Mouse (Mus musculus) adrenal gland, postnatal 10 days (tissue): ENCODE measurements at regions not wholly inside any gene's neighbourhood (a gene's known extent, or its start where the extent isn't known, plus 50 kb on each side); places are given as distances from the start of the nearest gene placed in this dataset.
A peak's percentile ranks its signal among the peaks of the same experiment; 100 is the strongest.

ENCODE experiments used
- DNase-seq: peaks from one replicate; pipeline ENCODE4 v3.0.0; 2021; ENCODE audit warnings: mixed read lengths

DNA sequence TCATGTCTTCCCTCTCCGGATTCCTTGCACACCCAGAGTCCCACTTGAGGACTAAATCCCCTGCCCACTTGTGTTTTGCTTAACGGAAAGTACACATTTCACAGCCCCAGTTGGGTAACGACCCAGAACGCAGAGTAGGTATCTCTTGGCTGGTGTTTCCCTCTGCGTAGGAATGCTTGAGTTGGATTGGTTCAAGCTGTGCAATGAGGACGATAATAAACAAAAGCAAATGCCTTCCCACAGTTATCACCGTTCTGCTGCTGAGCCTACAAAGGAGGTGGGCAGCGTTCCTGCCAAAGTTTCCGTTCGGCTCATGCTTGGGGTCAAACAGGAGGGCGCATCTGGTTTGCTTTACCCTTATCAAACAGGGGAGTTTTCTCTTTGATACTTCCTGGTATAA lies 212.3 kb upstream of the Sfrp2 start:
- DNase-seq: no peak

GRCm38 (mm10) chr3:83556788-83557515 lies 209.2 kb upstream of the Sfrp2 start:
- no peak for DNase-seq

GRCm38 (mm10) chr3:83562026-83562425 lies 204.1 kb upstream of the Sfrp2 start:
- DNase-seq: no peak

DNA sequence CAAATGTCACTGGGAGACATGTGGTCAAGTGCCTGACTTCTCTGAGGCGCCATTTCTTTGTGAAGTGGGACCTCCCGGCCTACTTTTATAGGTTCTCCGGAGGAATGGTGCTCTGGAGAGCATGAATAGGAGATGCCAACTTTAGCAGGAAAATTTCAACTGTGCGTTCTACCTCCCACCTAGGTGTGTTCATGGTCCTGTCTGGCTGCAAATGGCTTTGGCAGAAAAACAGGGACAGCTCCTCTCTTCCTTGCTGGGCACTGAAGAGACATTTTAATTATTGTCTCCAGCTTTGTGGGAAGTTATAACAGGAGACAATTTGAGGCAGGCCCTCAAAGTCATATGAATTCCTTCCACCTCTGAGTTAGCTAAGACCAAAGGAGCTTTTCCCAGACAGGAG lies 190.6 kb upstream of the Sfrp2 start:
- DNase-seq: no peak

DNA sequence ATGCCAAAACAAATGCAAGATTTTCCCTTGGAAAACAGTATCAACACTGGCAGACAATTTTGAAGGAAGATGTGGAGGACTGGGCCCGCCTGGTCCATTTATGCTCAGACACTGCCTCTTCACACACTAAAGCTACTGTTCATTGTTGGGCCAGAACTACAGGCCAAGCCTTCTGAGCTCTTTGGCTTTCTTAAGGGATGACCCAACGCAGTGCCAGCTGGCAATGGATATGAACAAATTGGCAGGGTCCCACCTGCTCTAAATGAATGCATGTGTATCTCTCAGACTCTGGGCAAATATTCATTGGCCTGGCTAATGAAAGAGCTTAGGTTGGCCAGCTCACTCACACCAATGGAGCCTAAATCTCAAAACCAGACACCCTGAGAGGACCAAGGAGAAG lies 190.0 kb upstream of the Sfrp2 start:
- DNase-seq: peak; percentile 4

- no peak for DNase-seq
Measured at GRCm38 (mm10) chr3:83580766-83581165, 185.4 kb upstream of the Sfrp2 start.

DNA sequence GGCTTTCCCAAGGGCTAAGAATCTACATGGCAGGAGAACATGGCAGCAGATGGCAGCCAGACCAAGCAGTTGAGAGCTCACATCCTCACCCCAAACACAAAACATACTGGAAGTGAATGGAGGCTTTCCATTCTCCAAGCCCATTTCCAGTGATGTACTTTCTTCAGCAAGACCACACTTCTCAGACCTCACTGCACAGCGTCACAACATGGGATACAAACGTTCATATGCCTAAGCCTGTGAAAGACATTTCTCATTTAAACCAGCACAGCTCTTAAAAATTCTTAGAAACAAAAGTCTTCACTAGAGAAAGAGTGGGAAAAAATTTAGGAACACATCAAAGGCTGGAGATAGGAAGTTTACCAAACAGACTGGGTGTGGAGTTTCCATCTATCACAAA lies 183.9 kb upstream of the Sfrp2 start:
- no peak for DNase-seq

- no peak for DNase-seq
Measured at GRCm38 (mm10) chr3:83583071-83583672, 182.9 kb upstream of the Sfrp2 start.

- DNase-seq: no peak
Measured at GRCm38 (mm10) chr3:83586086-83586485, 180.0 kb upstream of the Sfrp2 start.

GRCm38 (mm10) chr3:83586551-83586950 lies 179.6 kb upstream of the Sfrp2 start:
- DNase-seq: no peak

GRCm38 (mm10) chr3:83589127-83589526 lies 177.0 kb upstream of the Sfrp2 start:
- DNase-seq: no peak

GRCm38 (mm10) chr3:83591206-83591605 lies 174.9 kb upstream of the Sfrp2 start:
- DNase-seq: no peak

GRCm38 (mm10) chr3:83593321-83593720 lies 172.8 kb upstream of the Sfrp2 start:
- peak; percentile 13 for DNase-seq

DNA sequence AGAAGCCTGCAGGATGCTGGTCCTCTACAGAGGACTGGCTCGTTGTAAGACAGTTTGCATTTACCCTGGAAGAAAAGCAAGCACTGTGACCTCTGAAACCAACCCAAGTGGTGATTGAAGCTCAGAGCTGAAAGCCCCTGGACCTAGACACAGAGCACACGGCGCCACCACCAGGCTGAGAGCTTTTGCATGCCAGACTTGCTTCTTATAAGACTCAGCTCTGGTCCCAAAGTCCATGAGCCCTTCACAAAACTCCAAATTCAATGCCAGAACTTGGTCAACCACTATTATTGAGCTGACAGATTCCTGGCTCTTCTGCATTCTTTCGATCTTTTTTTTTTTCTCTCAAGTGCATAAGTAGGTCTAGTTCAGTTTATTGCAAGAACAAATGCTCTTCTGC lies 164.6 kb upstream of the Sfrp2 start:
- no peak for DNase-seq

GRCm38 (mm10) chr3:83609095-83609770 lies 156.9 kb upstream of the Sfrp2 start:
- DNase-seq: no peak

DNA sequence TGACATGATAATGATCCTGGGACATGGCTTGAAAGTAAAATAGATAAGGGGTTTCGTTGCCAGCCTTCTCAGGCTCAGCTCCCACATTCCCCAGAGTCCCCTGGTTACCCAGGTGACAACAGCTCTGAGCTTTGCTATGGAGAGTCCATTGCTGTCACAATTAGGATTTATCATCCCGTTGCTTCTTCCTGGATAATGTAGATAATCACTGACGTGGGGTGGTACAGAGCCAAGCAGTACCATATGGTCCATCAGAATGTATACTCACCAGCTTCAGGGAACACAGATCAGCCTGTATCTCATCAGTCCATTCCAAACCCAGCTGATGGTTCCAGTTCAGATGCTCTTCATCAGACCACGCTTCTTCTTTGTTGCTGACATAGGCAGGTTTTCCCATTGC lies 145.7 kb upstream of the Sfrp2 start:
- DNase-seq: no peak

DNA sequence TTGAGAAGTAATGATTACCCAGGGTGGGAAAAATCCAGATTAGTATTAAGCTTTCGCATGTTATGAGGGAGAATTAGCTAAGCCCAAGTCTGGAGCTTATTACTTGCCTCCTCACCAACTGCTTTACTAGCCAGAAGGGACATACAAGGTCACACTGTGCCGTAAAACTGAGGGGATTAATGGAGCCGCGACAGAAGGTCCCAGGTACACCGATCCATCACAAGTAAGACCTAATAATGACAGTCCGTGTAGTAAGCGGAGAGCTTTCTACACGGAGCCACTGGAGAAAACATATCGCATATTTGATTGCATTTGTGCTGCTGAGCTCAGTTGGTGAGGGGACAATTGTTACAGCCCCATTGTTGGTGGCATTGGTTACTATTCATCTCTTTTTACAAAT lies 133.1 kb upstream of the Sfrp2 start:
- DNase-seq: no peak

- DNase-seq: no peak
Measured at GRCm38 (mm10) chr3:83640433-83640832, 125.7 kb upstream of the Sfrp2 start.

DNA sequence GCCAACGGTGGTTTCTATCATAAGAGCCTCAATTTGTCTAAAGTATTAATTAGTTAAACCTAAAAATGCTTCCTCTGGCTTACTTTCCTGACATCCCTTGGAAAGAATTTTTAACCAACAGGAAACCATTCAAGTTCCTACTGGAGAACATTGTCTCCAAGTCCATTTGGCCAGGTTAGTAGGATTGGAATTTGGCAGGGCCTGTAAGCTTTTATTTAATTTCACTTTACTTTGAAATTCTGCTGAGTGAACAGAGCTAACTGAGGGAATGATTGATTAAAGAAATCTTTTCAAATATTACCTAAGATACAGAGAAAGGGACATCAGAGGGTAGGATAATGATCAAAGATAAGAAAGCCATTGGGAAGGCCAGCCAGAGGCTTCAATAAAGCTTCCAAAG lies 102.4 kb upstream of the Sfrp2 start:
- DNase-seq: no peak

DNA sequence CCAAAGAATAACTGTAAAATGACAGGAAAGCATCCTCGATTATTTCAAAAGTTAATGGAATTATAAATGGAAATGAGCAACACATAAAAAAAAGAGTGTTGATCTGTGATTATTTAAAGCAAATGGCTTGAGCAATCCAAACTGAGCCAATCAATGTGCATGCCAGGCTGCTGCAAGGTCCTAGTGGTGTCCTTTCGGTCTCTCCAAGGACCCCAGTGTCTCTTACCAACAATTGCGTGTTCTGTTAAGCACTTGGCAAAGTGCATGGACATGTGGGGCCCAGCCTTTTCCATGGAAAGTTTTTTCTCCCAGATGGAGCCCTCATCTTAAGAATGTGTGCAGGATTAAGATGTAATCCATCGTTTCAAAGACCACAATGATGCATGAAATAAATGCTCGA lies 90.0 kb upstream of the Sfrp2 start:
- DNase-seq: no peak

DNA sequence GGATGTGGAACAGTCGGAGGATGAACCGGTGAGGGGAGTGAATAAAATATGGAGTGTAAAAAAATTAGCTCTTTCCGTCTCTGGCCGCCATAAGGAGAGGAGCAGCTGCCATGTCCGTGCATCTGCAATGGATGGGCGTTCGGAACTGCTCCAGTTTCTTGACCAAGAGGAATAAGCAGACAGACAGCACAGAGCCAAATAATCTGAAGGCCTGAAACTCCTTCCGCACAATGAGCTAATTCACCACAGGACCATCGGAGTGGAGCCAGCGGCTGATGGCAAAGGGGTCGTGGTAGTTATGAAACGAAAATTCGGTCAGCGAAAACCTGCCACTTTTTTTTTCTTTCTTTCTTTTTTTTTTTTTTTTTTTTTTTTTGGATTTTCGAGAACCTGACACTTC lies 79.5 kb upstream of the Sfrp2 start:
- no peak for DNase-seq

GRCm38 (mm10) chr3:83687503-83687902 lies 78.6 kb upstream of the Sfrp2 start:
- no peak for DNase-seq

DNA sequence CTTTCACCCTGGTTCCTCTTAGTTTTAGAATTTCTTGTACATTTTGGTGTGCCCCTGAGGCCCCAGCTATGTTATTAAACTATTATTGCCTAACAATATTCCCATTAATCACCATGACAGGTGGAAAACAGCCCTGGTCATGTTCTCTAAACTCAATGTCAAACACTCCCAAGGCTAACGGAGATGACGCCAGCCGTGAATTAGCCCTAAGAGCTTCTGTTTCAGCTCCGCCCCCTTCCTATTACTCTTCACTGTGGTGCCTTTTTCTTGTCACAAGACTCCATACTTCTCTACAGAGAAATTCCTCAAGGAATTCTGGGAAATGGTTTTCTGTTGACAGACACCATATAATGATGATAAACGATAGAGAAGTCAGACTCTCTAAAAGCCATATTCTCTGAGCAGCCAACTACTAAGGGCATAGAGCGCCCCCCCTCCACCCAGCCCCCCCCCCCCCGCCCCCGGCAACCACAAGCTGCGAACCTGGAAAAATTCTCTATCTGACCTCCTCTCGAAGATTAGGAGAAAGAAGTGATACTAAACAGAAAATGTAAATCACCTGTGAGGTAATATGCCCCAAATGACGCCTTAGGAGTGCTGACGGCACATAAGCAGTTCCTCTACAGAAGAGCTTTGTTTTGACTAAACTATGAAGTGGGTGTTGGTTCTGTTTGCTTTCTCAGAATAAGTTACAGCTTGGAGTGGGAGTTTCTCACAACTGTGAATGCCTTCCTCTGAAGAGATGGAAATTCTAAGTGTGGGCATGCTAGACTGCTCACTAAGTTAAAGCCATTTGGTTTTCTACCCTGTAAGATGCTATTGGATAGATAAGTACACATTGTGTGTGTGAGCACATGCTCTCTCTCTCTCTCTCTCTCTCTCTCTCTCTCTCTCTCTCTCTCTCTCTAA lies 76.8 kb upstream of the Sfrp2 start:
- peak; percentile 62 for DNase-seq
